Mouse (Mus musculus) inflammation-experienced regulatory T-cells, adult 6 months (primary cell): ENCODE data around the gene Pld6. TPM values are rescaled to one million over a fixed set of nuclear protein-coding genes. Genes with fewer than 3 reads are reported as not detected.

ENCODE experiments used
- ATAC-seq: one replicate; pipeline ENCODE4 v1.8.0; 2017
- polyA plus RNA-seq, 3 experiments: library from polyadenylated mRNA; unstranded; fragments of 100-300 nt; shearing (Covaris generic); gene quantifications; one replicate each; pipeline ENCODE4 v1.2.1; 2017

The Pld6 gene
- polyA plus RNA-seq, 3 experiments from 2014 or later = 0.51 TPM; not detected in 2

DNA sequence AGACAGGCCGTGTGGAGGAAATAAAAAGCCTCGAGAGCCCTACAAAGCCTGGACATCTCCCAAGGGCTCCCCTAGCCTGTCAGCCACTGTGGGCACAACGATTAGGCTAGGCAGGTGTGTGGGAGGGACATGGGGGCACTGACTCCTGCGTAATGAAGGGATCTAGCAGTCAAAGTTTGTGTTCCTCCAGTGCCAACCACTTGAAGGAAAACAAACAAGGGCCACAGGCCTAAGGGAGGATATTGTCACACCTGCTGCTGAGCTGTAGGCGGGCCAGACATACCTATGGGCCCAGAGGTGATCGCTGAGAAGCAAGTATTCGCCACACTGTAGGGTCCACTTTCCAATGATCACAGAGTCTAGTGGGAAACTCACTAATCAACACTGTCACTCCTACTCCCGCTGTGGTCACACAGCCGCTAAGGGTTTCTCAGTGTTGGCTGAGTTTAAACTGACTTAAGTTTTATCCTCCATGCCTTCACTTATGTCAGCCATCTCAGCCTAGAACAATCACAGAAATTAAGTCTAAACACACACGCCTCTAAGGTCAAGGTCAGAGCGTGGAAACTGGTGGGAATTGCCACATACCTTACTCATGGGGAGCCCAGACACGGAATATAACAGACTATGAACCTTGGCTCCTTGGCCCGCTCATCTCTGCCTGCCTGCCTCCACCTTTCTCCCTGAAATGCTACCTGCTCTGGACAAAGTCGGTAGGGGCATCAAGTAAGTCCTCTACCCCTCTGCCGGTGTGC, 824 bp downstream of the Pld6 start:
- no peak for ATAC-seq

DNA sequence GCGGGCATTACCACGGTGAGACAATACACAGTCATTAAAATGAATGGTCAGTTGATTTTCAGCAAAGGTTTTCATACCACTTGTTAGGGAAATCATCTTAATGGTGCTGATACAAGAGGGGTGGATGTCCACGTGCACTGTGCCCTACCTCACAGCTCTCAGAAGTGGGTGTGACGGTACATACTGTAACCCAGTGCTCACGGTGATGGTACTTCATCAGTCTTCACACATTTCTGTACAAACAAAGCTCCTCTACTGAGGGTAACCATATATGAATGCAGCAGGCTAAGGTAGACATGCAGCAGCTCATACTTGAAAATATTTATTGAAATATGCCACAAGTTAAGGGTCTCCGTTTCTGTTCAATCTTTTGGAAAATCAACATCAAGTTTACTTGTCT, 3.9 kb downstream of the Pld6 start:
- ATAC-seq = no peak

DNA sequence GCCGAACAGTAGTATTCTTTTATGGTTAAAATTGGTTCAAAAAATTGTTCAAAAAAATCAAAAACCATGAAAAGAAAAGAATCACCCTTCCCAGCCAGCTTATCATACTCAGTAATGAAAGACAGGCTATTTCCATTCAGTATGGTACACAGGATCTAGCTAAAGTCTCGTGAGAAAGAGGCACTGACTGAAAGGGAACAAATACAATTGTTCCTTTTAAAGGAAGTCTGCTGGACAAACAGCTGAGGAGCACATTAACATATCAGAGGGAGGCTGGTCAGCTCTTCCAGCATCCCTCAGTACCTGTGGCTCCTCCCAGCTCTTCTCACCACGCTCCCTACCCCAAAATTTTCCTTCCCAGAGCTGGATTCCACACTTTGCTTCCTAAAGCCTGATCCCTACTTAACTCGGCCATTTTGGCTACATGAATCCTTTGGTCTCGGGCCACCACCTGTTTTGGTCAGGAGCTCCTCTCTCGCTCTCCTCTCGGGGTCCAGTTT, 5.3 kb downstream of the Pld6 start:
- ATAC-seq = no peak

DNA sequence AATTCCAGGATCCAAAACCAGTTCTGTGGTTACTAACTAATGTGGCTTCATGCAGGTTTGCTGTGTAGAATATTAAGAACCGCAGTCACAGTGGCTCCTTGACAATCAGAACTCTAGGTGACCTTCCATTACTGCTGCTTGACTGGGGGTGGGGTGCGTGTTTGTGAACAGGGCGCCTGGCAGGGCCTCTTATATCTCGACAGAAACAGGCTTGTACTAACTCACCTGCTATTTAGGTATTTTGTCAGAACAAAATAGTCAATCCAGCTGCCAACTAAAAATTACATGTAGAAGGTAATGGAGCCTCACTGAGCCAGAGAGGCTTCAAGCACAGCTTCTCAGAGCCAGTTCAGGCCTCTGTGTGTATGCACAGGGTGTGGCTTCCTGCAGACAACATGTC, 7.2 kb downstream of the Pld6 start:
- ATAC-seq = no peak

DNA sequence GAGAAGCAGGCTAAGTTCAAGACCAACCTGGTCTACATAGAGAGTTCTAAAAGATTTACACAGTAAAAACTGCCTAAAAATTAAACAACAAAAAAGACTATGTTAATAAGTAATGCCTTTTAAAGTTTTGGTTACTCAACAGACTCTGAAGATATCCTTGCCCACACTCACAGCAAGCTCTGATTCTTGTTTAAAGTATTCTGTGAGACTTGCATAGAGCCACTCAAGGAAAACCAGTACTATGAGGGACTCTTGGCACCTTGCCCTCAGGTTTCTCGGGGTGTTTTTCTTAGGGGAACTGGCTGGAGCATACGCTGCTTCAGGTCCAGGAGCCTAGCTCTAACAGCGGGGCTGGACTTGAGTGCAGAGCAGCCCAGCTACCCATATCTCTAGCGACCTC, 8.0 kb downstream of the Pld6 start:
- ATAC-seq = no peak

DNA sequence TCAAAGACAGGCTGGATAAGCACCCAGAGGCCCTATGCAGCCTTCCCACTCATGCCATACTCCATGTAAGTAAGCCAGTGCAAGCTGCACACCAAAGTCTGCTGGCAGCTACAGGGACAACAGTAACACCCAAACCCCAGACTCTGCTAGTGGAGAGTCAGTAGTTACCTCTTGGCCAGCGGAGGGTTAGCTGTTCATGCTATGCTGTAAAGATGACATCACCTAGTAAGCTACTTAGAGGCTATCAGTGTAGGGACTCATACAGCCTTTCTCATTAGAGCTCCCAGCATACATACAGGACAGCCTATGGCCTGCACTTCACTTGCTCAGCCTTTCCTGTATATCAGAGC, 8.6 kb downstream of the Pld6 start:
- ATAC-seq = no peak

DNA sequence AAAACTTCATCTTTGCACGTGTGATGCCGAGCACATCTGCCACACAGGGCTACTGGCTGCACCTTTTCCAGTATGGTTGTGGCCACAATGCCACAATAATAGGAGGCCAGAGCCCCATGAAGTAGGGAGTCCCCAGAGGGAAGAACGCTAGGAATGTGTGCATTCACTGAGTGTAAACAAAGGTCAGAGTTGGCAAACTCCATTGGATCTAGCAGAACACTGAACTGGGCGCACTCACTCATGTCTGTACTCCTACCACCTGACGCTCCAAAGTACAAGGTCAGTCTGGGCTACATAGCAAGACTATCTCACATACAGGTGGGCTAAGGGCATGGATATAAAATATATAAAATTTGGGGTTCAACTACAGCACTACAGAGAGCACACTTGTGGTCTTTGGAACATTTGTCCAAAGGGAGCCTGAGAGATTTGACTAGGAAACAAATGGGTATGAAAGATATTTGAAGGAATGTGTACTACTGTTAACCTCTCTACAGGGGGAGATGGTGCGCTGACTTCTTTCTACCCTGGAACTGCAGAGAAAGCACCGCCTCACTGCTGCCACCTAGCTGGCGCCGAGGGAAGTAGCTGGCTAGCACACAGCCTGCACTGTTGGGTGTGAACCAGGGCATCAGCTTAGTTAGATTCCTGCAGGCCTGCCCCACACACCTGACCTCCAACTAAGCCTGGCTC, 9.1 kb downstream of the Pld6 start:
- no peak for ATAC-seq

DNA sequence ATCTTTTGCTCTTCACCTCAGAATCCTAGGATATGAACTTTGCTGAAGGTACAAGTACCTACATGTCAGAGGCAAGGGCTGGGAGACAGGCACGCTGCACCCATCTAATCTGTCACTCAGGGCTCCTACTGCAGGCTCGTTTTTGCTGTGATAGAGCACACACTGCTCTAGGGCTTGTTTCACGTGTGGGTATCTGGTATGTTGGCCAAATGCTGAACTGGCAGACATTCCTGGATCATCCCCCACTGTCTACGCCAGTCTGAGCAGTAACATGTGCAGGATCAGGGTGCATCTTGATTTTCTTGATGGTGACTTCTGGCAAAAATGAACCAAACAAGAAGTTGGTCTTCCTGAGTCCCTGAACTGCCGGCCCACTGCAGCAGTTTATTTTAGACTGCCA, 10.2 kb downstream of the Pld6 start:
- ATAC-seq = no peak

DNA sequence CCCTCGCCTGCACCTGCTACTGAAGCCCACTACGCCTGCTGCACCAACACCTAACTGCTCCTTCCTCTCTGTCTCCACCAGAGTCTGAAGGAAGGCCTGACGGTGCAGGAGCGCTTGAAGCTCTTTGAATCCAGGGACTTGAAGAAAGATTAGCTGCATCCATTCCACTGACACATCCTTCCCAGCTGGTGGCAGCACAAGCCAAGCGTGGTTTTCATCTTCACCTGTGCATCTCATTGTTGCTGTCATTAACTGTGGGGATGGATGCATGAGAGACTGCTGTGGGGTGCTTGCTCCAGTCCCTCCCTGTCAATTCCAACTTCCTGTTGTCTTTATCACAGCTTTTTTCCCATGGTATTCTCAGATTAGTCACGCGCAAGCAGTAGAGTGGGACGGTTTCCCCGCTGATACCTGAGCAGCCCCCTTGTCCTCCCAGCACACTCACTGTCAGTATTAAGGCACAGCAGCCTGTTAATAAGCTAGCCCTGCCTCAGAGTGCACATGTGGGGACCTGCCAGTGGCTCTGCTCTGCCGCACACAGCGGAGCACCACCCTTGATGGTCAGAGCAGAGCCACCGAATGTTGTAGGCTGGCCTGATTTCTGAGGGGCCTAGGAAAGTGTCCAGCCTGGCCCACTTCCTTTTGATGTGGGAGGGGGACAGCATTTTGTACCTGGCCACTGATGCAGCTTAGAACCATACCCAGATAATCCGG, 11.9 kb downstream of the Pld6 start:
- ATAC-seq = no peak

DNA sequence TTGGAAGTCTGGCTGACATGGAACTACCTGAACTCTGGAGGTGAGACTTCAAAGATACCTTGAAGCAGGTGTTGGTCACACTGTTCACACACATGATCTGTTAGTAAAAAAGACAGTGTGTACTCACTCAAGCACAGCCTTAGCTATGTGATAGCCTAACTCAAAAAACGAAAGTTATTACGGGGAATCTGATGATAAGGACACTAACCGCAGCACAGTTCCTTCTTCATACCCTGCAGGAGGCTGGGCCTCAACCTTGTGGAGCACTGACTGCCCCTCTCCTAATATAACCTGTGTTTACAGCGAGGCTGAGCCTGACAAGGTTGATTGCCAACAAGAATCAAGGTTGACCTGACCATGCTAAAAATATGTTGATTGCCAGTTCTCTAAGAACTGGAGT, 12.9 kb downstream of the Pld6 start:
- no peak for ATAC-seq

DNA sequence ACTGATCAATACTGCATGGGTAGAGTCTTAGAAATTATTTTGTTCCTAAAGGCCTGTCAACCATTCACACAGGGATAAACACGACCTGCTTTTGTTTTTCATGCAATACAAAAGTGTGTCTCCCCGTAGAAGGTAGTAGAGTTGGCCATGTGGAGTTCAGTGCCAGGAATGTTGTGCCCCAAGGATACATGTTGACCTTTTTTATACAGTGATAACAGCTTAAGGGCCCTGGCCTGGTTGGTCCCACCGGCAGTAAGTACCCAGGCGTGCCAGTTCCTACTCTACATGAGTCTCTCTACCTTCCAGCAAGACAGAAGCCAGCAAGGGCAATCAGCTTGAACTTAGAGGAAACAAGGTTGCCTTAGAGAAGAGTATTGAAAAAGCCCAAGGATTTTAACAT, 14.5 kb downstream of the Pld6 start:
- no peak for ATAC-seq

DNA sequence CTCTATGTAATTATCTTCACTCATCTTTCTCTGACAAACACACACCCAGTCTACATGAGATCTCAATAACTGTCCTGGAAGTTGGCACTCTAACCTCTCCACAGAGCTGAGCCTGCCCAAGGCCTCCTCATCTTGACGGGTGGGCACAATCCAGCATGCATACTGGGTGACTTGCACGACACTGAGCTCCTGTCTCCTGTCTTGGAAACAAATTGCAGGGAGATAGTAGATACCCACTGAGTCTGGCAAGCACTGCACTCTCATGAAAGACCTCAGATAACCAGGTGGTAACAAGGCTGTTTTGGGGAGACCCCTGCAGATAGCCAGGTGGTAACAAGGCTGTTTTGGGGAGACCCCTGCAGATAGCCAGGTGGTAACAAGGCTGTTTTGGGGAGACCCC, 15.2 kb downstream of the Pld6 start:
- ATAC-seq = no peak

DNA sequence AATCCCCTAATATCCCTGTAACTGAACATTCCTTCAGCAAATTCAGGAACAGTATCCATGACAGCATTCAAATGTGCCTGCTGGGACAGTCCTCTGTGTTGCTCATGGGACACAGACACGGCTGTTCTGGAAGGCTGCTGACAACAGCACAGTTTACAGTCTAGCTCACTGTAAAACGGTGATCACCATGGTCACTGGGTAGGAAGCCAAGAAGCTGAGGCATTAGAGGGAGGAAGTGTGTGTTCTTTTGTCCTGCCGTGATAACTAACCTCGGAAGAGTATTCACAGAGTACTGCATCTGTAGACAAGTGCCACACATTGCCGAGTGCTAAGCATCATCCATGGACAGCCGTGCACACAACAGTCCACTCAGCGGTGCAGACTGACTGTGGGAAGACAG, 16.7 kb downstream of the Pld6 start:
- ATAC-seq = no peak

DNA sequence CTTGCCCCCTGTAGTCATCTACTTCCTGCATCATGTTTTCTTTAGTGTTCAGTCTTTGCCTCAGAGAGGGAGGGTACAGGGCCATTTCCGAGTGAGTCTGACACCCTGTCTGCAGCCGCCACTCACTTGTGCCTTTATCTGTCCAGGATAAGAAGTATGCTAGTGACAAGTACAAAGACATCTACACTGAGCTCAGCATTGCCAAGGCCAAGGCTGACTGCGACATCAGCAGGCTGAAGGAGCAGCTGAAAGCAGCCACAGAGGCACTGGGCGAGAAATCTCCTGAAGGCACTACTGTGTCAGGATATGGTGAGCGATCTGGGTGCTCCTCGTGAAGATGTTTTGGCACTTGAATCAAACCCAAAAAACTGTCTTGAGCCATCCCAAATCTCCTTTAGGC, 17.7 kb downstream of the Pld6 start:
- no peak for ATAC-seq

DNA sequence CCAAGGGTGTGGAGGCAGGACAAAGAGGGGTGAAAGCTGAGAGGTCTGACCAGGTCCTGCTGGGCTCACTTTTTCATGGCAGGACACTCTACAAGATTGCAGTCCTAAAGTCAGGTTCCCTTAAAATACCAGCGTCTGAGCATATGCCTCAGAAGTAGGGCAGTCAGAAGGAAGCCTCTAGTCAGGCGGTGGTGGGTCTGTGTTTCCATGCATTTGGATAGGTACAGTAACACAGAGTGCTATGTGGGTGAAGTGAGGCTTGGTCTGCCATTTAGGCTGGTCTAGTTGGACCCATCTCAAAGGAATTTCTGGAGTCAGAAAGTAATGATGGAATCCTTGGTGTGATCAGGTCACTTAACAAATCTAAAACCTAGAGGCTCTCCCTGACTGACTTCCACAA, 18.1 kb downstream of the Pld6 start:
- ATAC-seq = no peak

DNA sequence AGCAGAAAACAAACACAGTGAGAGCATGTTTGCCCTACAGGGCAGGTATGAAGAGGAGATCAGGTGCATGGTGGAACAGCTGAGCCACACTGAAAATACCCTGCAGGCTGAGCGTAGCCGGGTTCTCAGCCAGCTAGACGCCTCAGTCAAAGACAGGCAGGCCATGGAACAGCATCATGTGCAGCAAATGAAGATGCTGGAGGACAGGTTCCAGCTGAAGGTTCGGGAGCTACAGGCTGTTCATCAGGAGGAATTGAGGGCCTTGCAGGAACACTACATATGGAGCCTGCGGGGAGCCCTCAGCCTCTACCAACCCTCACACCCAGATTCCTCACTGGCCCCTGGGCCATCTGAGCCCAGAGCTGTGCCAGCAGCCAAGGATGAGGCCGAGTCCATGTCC, 26.6 kb downstream of the Pld6 start:
- ATAC-seq = no peak

DNA sequence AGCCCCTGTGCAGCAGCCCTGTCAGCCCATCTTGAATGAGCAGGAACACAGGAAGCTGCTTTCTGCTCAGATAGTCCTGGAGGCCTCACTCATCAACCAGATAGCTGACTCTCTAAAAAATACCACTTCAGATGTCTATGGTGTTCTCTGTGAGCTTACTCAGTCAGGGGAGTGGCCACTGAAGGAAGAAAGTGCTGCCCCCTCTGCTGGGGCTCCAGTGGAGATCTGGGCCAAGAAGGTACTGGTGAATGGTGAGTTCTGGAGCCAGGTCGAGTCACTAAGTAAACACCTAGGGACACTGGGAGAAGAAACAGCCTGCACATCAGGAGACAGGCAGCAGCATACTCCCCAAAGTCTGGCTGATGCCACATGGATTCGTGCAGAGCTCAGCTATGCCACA, 27.8 kb downstream of the Pld6 start:
- no peak for ATAC-seq

DNA sequence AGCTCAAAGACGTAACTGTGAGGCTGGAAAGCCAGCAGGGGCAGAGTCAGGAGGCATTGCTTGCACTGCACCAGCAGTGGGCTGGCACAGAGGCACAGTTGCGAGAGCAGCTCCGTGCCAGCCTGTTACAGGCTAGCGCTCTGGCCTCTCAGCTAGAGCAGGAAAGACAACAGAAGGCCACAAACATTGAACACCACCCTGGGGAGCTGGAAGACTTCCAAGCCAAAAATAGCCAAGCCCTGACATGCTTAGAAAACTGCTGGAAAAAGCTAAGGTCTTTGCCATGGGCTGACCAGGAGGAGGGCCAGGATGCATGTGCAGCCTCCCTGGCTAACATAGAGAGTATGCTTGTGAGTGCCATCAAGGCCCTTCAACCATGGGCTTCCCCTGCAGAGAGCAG, 28.3 kb downstream of the Pld6 start:
- no peak for ATAC-seq

DNA sequence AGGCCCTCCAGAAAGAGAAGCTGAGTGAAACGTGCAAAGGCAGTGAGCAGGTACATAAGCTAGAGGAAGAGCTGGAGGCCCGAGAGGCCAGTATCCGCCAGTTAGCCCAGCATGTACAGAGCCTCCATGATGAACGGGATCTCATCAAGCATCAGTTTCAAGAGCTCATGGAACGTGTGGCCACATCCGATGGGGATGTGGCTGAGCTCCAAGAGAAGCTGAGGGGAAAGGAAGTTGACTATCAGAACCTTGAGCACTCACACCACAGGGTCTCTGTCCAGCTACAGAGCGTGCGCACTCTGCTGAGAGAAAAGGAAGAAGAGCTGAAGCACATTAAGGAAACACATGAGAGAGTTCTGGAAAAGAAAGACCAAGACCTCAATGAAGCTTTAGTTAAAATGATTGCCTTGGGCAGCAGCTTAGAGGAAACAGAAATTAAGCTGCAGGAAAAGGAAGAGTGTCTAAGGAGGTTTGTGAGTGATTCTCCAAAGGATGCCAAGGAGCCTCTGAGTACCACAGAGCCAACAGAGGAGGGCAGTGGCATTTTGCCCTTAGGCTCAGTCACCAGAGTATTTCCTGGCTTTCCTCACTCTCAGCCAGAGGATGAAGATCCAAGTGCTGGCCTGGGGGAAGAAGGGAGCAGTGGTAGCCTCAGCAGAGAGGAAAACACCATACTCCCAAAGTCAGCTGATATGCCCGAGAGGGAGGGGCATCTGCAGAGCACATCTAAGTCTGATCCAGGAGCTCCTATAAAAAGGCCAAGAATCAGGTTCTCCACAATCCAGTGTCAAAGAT, 29.1 kb downstream of the Pld6 start:
- no peak for ATAC-seq

DNA sequence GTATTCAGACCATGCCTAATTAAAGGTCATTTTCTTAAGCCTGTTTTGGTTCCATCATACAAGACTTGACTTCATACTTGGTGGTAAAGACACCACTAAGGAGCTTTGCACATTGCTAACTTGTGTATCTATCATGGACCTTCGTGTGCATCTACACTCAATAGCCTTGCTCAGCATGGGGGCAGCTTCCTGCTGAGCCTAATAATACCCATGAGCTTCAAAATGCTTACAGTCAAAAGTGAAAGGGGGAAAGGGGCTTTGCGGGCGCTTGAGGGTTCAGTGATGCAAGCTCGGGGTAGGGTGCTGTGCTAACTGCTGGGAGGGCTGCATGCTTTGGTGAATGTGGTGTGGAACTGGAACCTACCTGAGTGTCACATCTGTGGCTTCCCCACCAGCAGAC, 31.1 kb downstream of the Pld6 start:
- ATAC-seq = no peak

DNA sequence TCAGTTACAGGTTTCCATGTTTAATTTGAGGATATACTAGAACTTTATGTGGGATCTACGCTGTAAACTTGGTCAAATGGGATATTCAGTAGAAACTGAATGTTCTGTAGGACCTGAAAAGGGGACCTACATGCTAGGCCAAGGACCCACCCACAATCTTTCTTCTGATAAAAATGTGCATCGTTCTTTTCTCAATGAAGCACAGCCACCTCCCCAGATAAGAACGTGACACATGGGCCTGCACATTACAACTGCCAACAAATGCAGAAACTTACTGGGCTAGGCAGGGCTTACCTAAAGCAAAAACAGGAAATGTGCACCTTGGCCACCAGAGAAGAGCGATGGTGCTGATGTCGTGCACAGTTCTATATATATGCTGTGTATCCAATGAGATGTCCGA, 32.9 kb downstream of the Pld6 start:
- no peak for ATAC-seq

DNA sequence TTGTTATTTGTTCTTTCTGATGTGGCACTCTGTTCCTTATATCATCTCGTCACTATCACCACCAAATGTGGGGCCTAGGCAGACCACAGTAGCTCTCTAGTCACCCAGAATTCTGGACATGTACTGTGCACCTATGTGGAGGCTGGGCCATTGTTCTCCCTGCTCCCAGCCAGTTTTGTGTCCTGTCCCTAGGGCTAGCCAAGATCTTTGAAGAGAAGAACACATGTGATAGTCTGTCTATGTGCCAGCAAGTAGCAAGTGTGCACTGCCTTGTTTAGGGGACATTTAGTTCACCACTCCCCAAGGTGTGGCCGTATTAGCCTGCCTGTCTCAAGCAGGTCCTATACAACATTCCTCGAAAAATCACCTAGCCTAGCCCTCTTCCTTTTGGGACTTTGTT, 38.4 kb downstream of the Pld6 start:
- ATAC-seq = no peak

DNA sequence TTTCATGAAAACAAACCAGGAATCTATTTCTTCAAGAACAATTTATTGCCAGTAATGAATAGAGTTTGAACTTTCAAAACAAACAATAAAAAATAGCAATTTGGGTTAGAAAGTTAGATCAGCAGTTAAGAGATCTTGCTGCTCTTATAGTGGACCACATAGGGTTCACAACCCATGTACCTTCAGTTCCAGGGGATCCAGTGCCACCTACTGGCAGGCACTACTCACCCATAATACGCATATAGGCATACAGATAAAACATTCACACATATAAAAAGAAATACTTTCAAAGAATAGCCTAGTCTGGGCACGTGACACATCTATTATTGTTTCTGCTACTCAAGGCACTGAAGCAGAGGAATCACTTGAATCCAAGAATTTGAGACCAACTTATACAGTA, 40.8 kb downstream of the Pld6 start:
- ATAC-seq = no peak
